Mouse (Mus musculus): ENCODE measurements around the gene Rgs3. TPM values are rescaled to one million over a fixed set of nuclear protein-coding genes. Genes with fewer than 3 reads are reported as not detected.

The Rgs3 gene
- polyA plus RNA-seq, 1 experiment from 2014 or later, result 58.5 TPM

- H3K27ac ChIP-seq (replicated peaks), result no peak overlapping the region
- peaks cover 35% of the 10 kb centered on the region for H3K4me1 ChIP-seq
- H3K4me3 ChIP-seq, result no peak overlapping the region
- H3K4me2 ChIP-seq (replicated peaks), result 0 out of 2 replicates have a peak overlapping the region, but pooled peaks have one; percentile 37
- no peak overlapping the region for H3K9ac ChIP-seq (replicated peaks)
- no peaks in the 10 kb centered on the region for H3K9me3 ChIP-seq
- no peaks in the 10 kb centered on the region for H3K27me3 ChIP-seq
- WGBS, result 91% methylated on average over 5 of the region's 5 CpGs
- H3K36me3 ChIP-seq, result peaks cover 50% of the 10 kb centered on the region
- no peak for ATAC-seq (ENCODE audit: low FRiP score, low read depth)
Measured at GRCm38 (mm10) chr4:62700426-62700825, 140.8 kb downstream of the Rgs3 start.

GRCm38 (mm10) chr4:62703151-62703550 lies 143.5 kb downstream of the Rgs3 start:
- peaks cover 49% of the 10 kb centered on the region for H3K36me3 ChIP-seq
- 83% methylated on average over 9 of the region's 9 CpGs for WGBS

GRCm38 (mm10) chr4:62704204-62704603 lies 144.6 kb downstream of the Rgs3 start:
- no peaks in the 10 kb centered on the region for H3K27me3 ChIP-seq
- no peak for ATAC-seq (ENCODE audit: low FRiP score, low read depth)
- peaks cover 48% of the 10 kb centered on the region for H3K36me3 ChIP-seq
- no peak overlapping the region for H3K4me3 ChIP-seq
- no peaks in the 10 kb centered on the region for H3K9me3 ChIP-seq
- no peak overlapping the region for H3K9ac ChIP-seq (replicated peaks)
- H3K4me2 ChIP-seq (replicated peaks), result no peak overlapping the region
- peaks cover 18% of the 10 kb centered on the region for H3K4me1 ChIP-seq
- 93% methylated on average over 13 of the region's 13 CpGs for WGBS
- no peak overlapping the region for H3K27ac ChIP-seq (replicated peaks)

More at GRCm38 (mm10) chr4:62703151-62703550, 143.5 kb downstream of the Rgs3 start:
- no peak overlapping the region for H3K9ac ChIP-seq (replicated peaks)
- no peaks in the 10 kb centered on the region for H3K9me3 ChIP-seq
- H3K4me1 ChIP-seq, result peaks cover 28% of the 10 kb centered on the region
- no peaks in the 10 kb centered on the region for H3K27me3 ChIP-seq
- no peak overlapping the region for H3K4me3 ChIP-seq
- no peak for ATAC-seq (ENCODE audit: low FRiP score, low read depth)
- H3K27ac ChIP-seq (replicated peaks), result no peak overlapping the region
- no peak overlapping the region for H3K4me2 ChIP-seq (replicated peaks)

- 75% methylated on average over 10 of the region's 10 CpGs for WGBS
- H3K36me3 ChIP-seq, result peaks cover 46% of the 10 kb centered on the region
- H3K9me3 ChIP-seq, result no peaks in the 10 kb centered on the region
- ATAC-seq (ENCODE audit: low FRiP score, low read depth), result no peak
- H3K4me3 ChIP-seq, result no peak overlapping the region
- H3K4me1 ChIP-seq, result peaks cover 10% of the 10 kb centered on the region; the same call in 1 of the 2 replicates
- no peak overlapping the region for H3K9ac ChIP-seq (replicated peaks)
- no peaks in the 10 kb centered on the region for H3K27me3 ChIP-seq
- H3K4me2 ChIP-seq (replicated peaks), result no peak overlapping the region
- no peak overlapping the region for H3K27ac ChIP-seq (replicated peaks)
Measured at GRCm38 (mm10) chr4:62705013-62705412, 145.4 kb downstream of the Rgs3 start.

- Histone ChIP-seq H3K4me3 (no peak overlapping the region), H3K27ac (replicated peaks) (no peak overlapping the region), H3K9me3 (no peaks in the 10 kb centered on the region), H3K4me2 (replicated peaks) (no peak overlapping the region), H3K27me3 (no peaks in the 10 kb centered on the region), H3K36me3 (peaks cover 38% of the 10 kb centered on the region), H3K9ac (replicated peaks) (no peak overlapping the region), H3K4me1 (0 out of 2 replicates have a peak, but pooled peaks cover 4% of the 10 kb centered on the region)
- no peak for ATAC-seq (ENCODE audit: low FRiP score, low read depth)
- WGBS, result 53% methylated on average over 3 of the region's 3 CpGs
Measured at GRCm38 (mm10) chr4:62705749-62706148, 146.1 kb downstream of the Rgs3 start.

GRCm38 (mm10) chr4:62708084-62708483 lies 148.4 kb downstream of the Rgs3 start:
- Histone ChIP-seq H3K36me3 (peaks cover 24% of the 10 kb centered on the region), H3K4me1 (0 out of 2 replicates have a peak, but pooled peaks cover 4% of the 10 kb centered on the region), H3K27ac (replicated peaks) (no peak overlapping the region), H3K4me3 (no peak overlapping the region), H3K9me3 (no peaks in the 10 kb centered on the region), H3K9ac (replicated peaks) (no peak overlapping the region), H3K4me2 (replicated peaks) (no peak overlapping the region), H3K27me3 (no peaks in the 10 kb centered on the region)
- ATAC-seq (ENCODE audit: low FRiP score, low read depth), result no peak
- WGBS, result 81% methylated on average over 7 of the region's 7 CpGs

GRCm38 (mm10) chr4:62708994-62709393 lies 149.3 kb downstream of the Rgs3 start:
- no peak overlapping the region for H3K9ac ChIP-seq (replicated peaks)
- no peak overlapping the region for H3K4me3 ChIP-seq
- peaks cover 15% of the 10 kb centered on the region for H3K36me3 ChIP-seq
- H3K27me3 ChIP-seq, result no peaks in the 10 kb centered on the region
- no peak overlapping the region for H3K27ac ChIP-seq (replicated peaks)
- 84% methylated on average over 1 of the region's 1 CpGs for WGBS
- H3K4me2 ChIP-seq (replicated peaks), result no peak overlapping the region
- no peak for ATAC-seq (ENCODE audit: low FRiP score, low read depth)
- 0 out of 2 replicates have a peak, but pooled peaks cover 4% of the 10 kb centered on the region for H3K4me1 ChIP-seq
- H3K9me3 ChIP-seq, result no peaks in the 10 kb centered on the region

- H3K27ac ChIP-seq (replicated peaks), result no peak overlapping the region
- H3K4me2 ChIP-seq (replicated peaks), result no peak overlapping the region
- 88% methylated on average over 5 of the region's 5 CpGs for WGBS
- H3K27me3 ChIP-seq, result no peaks in the 10 kb centered on the region
- H3K4me1 ChIP-seq, result 0 out of 2 replicates have a peak, but pooled peaks cover 4% of the 10 kb centered on the region
- no peaks in the 10 kb centered on the region for H3K9me3 ChIP-seq
- ATAC-seq (ENCODE audit: low FRiP score, low read depth), result no peak
- H3K4me3 ChIP-seq, result no peak overlapping the region
- H3K36me3 ChIP-seq, result peaks cover 10% of the 10 kb centered on the region; the same call in 1 of the 2 replicates
- no peak overlapping the region for H3K9ac ChIP-seq (replicated peaks)
Measured at GRCm38 (mm10) chr4:62709448-62709847, 149.8 kb downstream of the Rgs3 start.

GRCm38 (mm10) chr4:62711159-62711558 lies 151.5 kb downstream of the Rgs3 start:
- Histone ChIP-seq H3K27ac (replicated peaks) (no peak overlapping the region), H3K4me3 (no peak overlapping the region), H3K27me3 (no peaks in the 10 kb centered on the region), H3K9me3 (no peaks in the 10 kb centered on the region), H3K4me2 (replicated peaks) (no peak overlapping the region), H3K9ac (replicated peaks) (no peak overlapping the region), H3K36me3 (no peaks in the 10 kb centered on the region), H3K4me1 (no peaks in the 10 kb centered on the region)
- no peak for ATAC-seq (ENCODE audit: low FRiP score, low read depth)
- WGBS, result 86% methylated on average over 7 of the region's 7 CpGs

- 77% methylated on average over 4 of the region's 4 CpGs for WGBS
- Histone ChIP-seq H3K27ac (replicated peaks) (no peak overlapping the region), H3K9me3 (no peaks in the 10 kb centered on the region), H3K9ac (replicated peaks) (no peak overlapping the region), H3K4me3 (no peak overlapping the region), H3K36me3 (no peaks in the 10 kb centered on the region), H3K4me2 (replicated peaks) (no peak overlapping the region), H3K4me1 (no peaks in the 10 kb centered on the region), H3K27me3 (no peaks in the 10 kb centered on the region)
- ATAC-seq (ENCODE audit: low FRiP score, low read depth), result no peak
Measured at GRCm38 (mm10) chr4:62711582-62711981, 151.9 kb downstream of the Rgs3 start.

GRCm38 (mm10) chr4:62720861-62721260 lies 161.2 kb downstream of the Rgs3 start:
- Histone ChIP-seq H3K27me3 (no peaks in the 10 kb centered on the region), H3K9ac (replicated peaks) (no peak overlapping the region), H3K4me3 (no peak overlapping the region), H3K36me3 (no peaks in the 10 kb centered on the region), H3K9me3 (0 out of 2 replicates have a peak, but pooled peaks cover 9% of the 10 kb centered on the region), H3K4me2 (replicated peaks) (no peak overlapping the region), H3K27ac (replicated peaks) (no peak overlapping the region), H3K4me1 (peaks cover 5% of the 10 kb centered on the region; the same call in 1 of the 2 replicates)
- no peak for ATAC-seq (ENCODE audit: low FRiP score, low read depth)

GRCm38 (mm10) chr4:62722021-62722426 lies 162.4 kb downstream of the Rgs3 start:
- H3K27ac ChIP-seq (replicated peaks), result no peak overlapping the region
- 0 out of 2 replicates have a peak, but pooled peaks cover 9% of the 10 kb centered on the region for H3K9me3 ChIP-seq
- WGBS, result 35% methylated on average over 3 of the region's 3 CpGs
- H3K36me3 ChIP-seq, result no peaks in the 10 kb centered on the region
- no peak overlapping the region for H3K4me2 ChIP-seq (replicated peaks)
- no peak overlapping the region for H3K9ac ChIP-seq (replicated peaks)
- peaks cover 5% of the 10 kb centered on the region; the same call in 1 of the 2 replicates for H3K4me1 ChIP-seq
- H3K27me3 ChIP-seq, result no peaks in the 10 kb centered on the region
- ATAC-seq (ENCODE audit: low FRiP score, low read depth), result no peak
- H3K4me3 ChIP-seq, result no peak overlapping the region

- 86% methylated on average over 5 of the region's 5 CpGs for WGBS
- ATAC-seq (ENCODE audit: low FRiP score, low read depth), result no peak
- no peaks in the 10 kb centered on the region for H3K36me3 ChIP-seq
- H3K9ac ChIP-seq (replicated peaks), result no peak overlapping the region
- H3K27ac ChIP-seq (replicated peaks), result no peak overlapping the region
- peaks cover 5% of the 10 kb centered on the region; the same call in 1 of the 2 replicates for H3K4me1 ChIP-seq
- H3K9me3 ChIP-seq, result 0 out of 2 replicates have a peak, but pooled peaks cover 9% of the 10 kb centered on the region
- no peaks in the 10 kb centered on the region for H3K27me3 ChIP-seq
- H3K4me2 ChIP-seq (replicated peaks), result no peak overlapping the region
- no peak overlapping the region for H3K4me3 ChIP-seq
Measured at GRCm38 (mm10) chr4:62723795-62724194, 164.1 kb downstream of the Rgs3 start.

All from midbrain, embryonic 12.5 days (tissue).